Mouse (Mus musculus): ENCODE measurements around the gene Dph6. TPM values are rescaled to one million over a fixed set of nuclear protein-coding genes. Genes with fewer than 3 reads are reported as not detected.

Dph6 gene
- polyA plus RNA-seq, 1 experiment, result 0.13 TPM

- Histone ChIP-seq H3K9me3 (ENCODE audit: control insufficient read depth, low read length) (no peaks in the 10 kb centered on the region), H3K4me1 (ENCODE audit: control insufficient read depth) (no peaks in the 10 kb centered on the region), H3K27me3 (ENCODE audit: control insufficient read depth) (no peaks in the 10 kb centered on the region), H3K36me3 (ENCODE audit: control insufficient read depth) (no peaks in the 10 kb centered on the region), H3K4me3 (replicated peaks) (no peak overlapping the region)
- TF ChIP-seq TAL1 (IDR thresholded peaks at IDR 0.05; ENCODE audit: low read length), result no peak
- no peak for TF ChIP-seq GATA1 (IDR thresholded peaks at IDR 0.05; ENCODE audit: low read length)
Observed at GRCm38 (mm10) chr2:114593393-114593792, 61.4 kb downstream of the Dph6 start.

GRCm38 (mm10) chr2:114580714-114581113 is 74.0 kb downstream of the Dph6 start:
- Histone ChIP-seq H3K4me1 (ENCODE audit: control insufficient read depth) (no peaks in the 10 kb centered on the region), H3K9me3 (ENCODE audit: control insufficient read depth, low read length) (no peaks in the 10 kb centered on the region), H3K4me3 (replicated peaks) (no peak overlapping the region), H3K27me3 (ENCODE audit: control insufficient read depth) (no peaks in the 10 kb centered on the region), H3K36me3 (ENCODE audit: control insufficient read depth) (no peaks in the 10 kb centered on the region; the same call in 1 of the 2 replicates)
- no peak for TF ChIP-seq GATA1 (IDR thresholded peaks at IDR 0.05; ENCODE audit: low read length)
- no peak for TF ChIP-seq TAL1 (IDR thresholded peaks at IDR 0.05; ENCODE audit: low read length)

DNA sequence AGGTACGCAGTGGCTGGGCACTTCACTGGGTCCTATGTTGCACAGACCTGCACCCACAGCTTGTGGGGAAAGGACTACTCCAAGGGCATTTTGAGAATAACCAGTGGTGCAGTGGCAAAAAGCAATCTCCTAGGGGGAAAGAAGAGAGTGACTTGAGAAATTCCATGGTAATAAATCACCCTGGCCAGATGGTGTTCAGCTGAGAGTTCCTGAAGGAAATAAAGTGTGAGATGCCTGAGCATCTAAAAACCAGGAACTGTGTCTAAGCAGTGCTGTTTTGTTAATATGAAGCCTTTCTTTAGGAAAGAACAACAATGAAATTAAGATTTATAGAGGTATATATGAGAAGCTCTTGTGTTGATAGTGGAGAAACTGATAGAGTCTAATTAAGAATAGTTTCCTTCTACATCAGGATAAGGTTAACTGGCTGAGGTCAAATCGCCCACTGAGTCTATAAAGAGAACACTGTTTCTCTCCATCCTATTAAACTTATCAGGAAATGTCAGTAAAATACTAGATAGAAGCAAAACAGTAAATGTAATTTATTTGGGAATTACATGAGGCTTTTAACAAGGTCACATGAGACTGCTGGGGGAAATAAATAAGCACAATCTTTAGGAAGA is 111.7 kb downstream of the Dph6 start:
- no peaks in the 10 kb centered on the region for H3K27me3 ChIP-seq (ENCODE audit: control insufficient read depth)

GRCm38 (mm10) chr2:114542325-114542724 is 112.4 kb downstream of the Dph6 start:
- no peak overlapping the region for H3K4me3 ChIP-seq (replicated peaks)
- H3K4me1 ChIP-seq (ENCODE audit: control insufficient read depth), result no peaks in the 10 kb centered on the region
- H3K36me3 ChIP-seq (ENCODE audit: control insufficient read depth), result no peaks in the 10 kb centered on the region
- H3K27me3 ChIP-seq (ENCODE audit: control insufficient read depth), result no peaks in the 10 kb centered on the region
- TF ChIP-seq TAL1 (IDR thresholded peaks at IDR 0.05; ENCODE audit: low read length) (no peak), GATA1 (IDR thresholded peaks at IDR 0.05; ENCODE audit: low read length) (no peak)
- no peaks in the 10 kb centered on the region for H3K9me3 ChIP-seq (ENCODE audit: control insufficient read depth, low read length)

More for the DNA sequence above, 111.7 kb downstream of the Dph6 start:
- TF ChIP-seq TAL1 (IDR thresholded peaks at IDR 0.05; ENCODE audit: low read length) (no peak), GATA1 (IDR thresholded peaks at IDR 0.05; ENCODE audit: low read length) (no peak)
- Histone ChIP-seq H3K36me3 (ENCODE audit: control insufficient read depth) (no peaks in the 10 kb centered on the region), H3K9me3 (ENCODE audit: control insufficient read depth, low read length) (no peaks in the 10 kb centered on the region), H3K4me3 (replicated peaks) (no peak overlapping the region), H3K4me1 (ENCODE audit: control insufficient read depth) (no peaks in the 10 kb centered on the region)

DNA sequence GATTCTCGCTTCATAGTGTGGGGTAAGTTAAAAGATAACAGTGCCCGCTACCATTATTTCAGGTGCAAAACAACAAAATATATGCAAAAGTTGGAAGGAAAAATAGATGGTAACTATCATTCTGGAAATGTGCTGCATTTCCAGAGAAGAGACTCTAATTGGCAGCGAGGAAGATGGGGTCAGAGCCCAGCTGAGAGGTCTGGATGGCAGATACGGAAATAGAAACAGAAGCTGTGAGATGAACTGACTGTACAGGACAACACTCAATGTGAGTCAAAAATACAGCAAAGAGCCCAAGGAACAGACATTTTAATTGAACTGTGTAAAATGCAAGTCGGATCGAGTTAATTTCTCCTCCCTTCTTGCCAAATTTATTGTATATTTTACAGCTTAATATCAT is 114.3 kb downstream of the Dph6 start:
- Histone ChIP-seq H3K27me3 (ENCODE audit: control insufficient read depth) (no peaks in the 10 kb centered on the region), H3K36me3 (ENCODE audit: control insufficient read depth) (no peaks in the 10 kb centered on the region), H3K9me3 (ENCODE audit: control insufficient read depth, low read length) (no peaks in the 10 kb centered on the region), H3K4me3 (replicated peaks) (no peak overlapping the region), H3K4me1 (ENCODE audit: control insufficient read depth) (peaks cover 2% of the 10 kb centered on the region; the same call in 1 of the 2 replicates)
- TF ChIP-seq TAL1 (IDR thresholded peaks at IDR 0.05; ENCODE audit: low read length), result no peak
- no peak for TF ChIP-seq GATA1 (IDR thresholded peaks at IDR 0.05; ENCODE audit: low read length)

GRCm38 (mm10) chr2:114536032-114536431 is 118.7 kb downstream of the Dph6 start:
- H3K4me3 ChIP-seq (replicated peaks), result no peak overlapping the region
- H3K36me3 ChIP-seq (ENCODE audit: control insufficient read depth), result no peaks in the 10 kb centered on the region
- H3K27me3 ChIP-seq (ENCODE audit: control insufficient read depth), result no peaks in the 10 kb centered on the region
- no peak for TF ChIP-seq GATA1 (IDR thresholded peaks at IDR 0.05; ENCODE audit: low read length)
- TF ChIP-seq TAL1 (IDR thresholded peaks at IDR 0.05; ENCODE audit: low read length), result no peak
- no peaks in the 10 kb centered on the region for H3K9me3 ChIP-seq (ENCODE audit: control insufficient read depth, low read length)
- H3K4me1 ChIP-seq (ENCODE audit: control insufficient read depth), result peaks cover 2% of the 10 kb centered on the region; the same call in 1 of the 2 replicates

DNA sequence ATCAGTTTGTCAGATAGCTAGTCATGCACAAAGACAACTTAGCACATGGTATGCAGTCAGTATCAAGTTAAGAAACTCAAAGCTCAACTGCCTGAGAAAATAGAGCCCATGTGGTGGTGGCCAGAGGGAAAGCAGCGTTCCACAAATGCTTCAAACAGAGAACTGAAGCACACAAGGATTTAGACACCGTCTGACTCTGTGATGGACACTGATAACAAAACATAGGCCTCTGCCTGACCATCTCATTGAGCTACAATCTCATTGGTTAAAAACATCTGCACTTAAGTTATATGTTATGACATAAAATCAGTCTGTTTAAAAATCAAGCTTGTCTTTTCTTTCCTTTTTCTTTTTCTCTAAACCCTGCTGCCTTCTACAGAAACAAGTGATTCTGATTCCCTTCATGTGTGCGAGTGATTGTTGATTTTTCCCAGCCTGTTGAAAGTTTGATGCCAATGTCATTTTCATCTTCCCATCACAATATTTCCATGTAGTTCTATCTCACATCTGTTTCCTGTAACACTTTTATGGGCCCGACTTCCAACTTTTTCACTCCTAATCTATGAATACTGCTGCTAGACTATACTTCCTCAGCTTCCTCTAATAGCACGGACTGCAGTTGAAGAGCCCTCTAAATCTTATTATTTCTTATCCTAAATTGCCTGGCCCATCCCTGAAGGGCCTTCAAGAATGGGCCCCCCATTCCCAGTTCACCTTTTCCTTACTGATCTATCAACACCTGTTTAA is 123.6 kb downstream of the Dph6 start:
- TF ChIP-seq TAL1 (IDR thresholded peaks at IDR 0.05; ENCODE audit: low read length) (no peak), GATA1 (IDR thresholded peaks at IDR 0.05; ENCODE audit: low read length) (no peak)
- Histone ChIP-seq H3K4me1 (ENCODE audit: control insufficient read depth) (peaks cover 2% of the 10 kb centered on the region; the same call in 1 of the 2 replicates), H3K36me3 (ENCODE audit: control insufficient read depth) (no peaks in the 10 kb centered on the region)

GRCm38 (mm10) chr2:114520414-114520813 is 134.3 kb downstream of the Dph6 start:
- H3K36me3 ChIP-seq (ENCODE audit: control insufficient read depth), result no peaks in the 10 kb centered on the region; the same call in none of the 2 replicates
- H3K4me3 ChIP-seq (replicated peaks), result no peak overlapping the region
- no peaks in the 10 kb centered on the region for H3K9me3 ChIP-seq (ENCODE audit: control insufficient read depth, low read length)
- TF ChIP-seq GATA1 (IDR thresholded peaks at IDR 0.05; ENCODE audit: low read length) (no peak), TAL1 (IDR thresholded peaks at IDR 0.05; ENCODE audit: low read length) (no peak)
- no peaks in the 10 kb centered on the region for H3K4me1 ChIP-seq (ENCODE audit: control insufficient read depth)
- H3K27me3 ChIP-seq (ENCODE audit: control insufficient read depth), result no peaks in the 10 kb centered on the region

More for the DNA sequence above, 123.6 kb downstream of the Dph6 start:
- Histone ChIP-seq H3K27me3 (ENCODE audit: control insufficient read depth) (no peaks in the 10 kb centered on the region), H3K4me3 (replicated peaks) (no peak overlapping the region), H3K9me3 (ENCODE audit: control insufficient read depth, low read length) (no peaks in the 10 kb centered on the region)

DNA sequence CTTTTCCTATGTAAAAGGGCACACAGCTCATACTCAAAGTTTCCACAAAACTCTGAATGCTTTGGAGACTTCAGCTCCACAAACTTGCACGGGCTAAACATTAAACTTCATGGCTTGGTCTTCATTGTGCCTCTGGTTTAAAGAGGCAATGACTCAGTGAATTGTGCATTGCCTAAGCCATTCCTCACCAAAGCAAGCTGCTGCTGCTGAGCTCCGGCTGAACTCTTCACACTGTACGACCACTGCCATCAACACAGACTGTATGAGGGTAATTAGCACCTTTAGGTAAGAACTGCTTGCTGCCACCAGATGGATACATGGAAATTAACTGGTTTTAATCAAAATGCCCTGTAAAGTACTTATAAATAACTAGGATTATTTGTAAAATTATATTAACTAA is 134.9 kb downstream of the Dph6 start:
- Histone ChIP-seq H3K4me3 (replicated peaks) (no peak overlapping the region), H3K27me3 (ENCODE audit: control insufficient read depth) (no peaks in the 10 kb centered on the region), H3K36me3 (ENCODE audit: control insufficient read depth) (no peaks in the 10 kb centered on the region; the same call in none of the 2 replicates), H3K9me3 (ENCODE audit: control insufficient read depth, low read length) (no peaks in the 10 kb centered on the region), H3K4me1 (ENCODE audit: control insufficient read depth) (no peaks in the 10 kb centered on the region)
- no peak for TF ChIP-seq GATA1 (IDR thresholded peaks at IDR 0.05; ENCODE audit: low read length)
- TF ChIP-seq TAL1 (IDR thresholded peaks at IDR 0.05; ENCODE audit: low read length), result no peak
